Mouse (Mus musculus) cortical plate, adult 2 months (tissue): ENCODE measurements around the gene Tmem140.

Experiments used
- CTCF ChIP-seq: fragments of 200-500 bp; IDR thresholded peaks from 2 replicates; pipeline ENCODE4 v1.5.1; 2011; ENCODE audit warnings: mild to moderate bottlenecking, control low read depth, low read length; ENCODE audit not compliant: insufficient read depth; ENCODE audit errors: extremely low read depth
- POLR2A ChIP-seq: fragments of 200-500 bp; IDR thresholded peaks from 2 replicates; pipeline ENCODE4 v1.6.1; 2011; ENCODE audit warnings: mild to moderate bottlenecking, low read length, control low read depth; ENCODE audit not compliant: insufficient read depth; ENCODE audit errors: extremely low read depth

DNA sequence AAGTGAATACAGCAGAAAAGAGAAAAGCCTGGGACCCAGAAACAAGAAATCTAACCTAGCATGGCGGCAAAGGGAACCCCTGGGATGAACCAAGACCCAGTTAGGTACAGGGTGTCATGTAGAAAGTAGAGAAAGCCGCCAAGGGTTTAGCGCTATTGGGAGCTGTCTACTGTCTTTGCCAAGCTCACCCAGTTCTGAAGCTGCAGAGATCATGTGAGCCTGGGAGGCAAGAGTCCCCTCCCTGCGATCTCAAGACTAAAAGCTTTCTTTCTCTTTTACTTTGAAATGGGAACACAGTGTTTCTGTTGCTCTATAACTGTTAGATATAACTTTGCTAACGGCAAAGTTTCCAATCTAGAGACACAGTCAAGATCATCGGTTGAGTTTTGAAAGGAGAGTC is 565 bp upstream of the Tmem140 start:
- TF ChIP-seq POLR2A: no peak
- no peak for TF ChIP-seq CTCF
